Mouse (Mus musculus) inflammation-experienced regulatory T-cells, adult 6 months (primary cell): ENCODE results near the gene Ikbke. TPM values are rescaled to one million over a fixed set of nuclear protein-coding genes. Genes with fewer than 3 reads are reported as not detected.
"Not testable (repeated sequence)": the region's sequence is repeated elsewhere in the genome, so short reads cannot be mapped to it uniquely, and the experiment has no call there.

Source experiments
- ATAC-seq: one replicate; pipeline ENCODE4 v1.8.0; 2017
- polyA plus RNA-seq, 3 experiments: library from polyadenylated mRNA; unstranded; fragments of 100-300 nt; shearing (Covaris generic); gene quantifications; one replicate each; pipeline ENCODE4 v1.2.1; 2017

Ikbke gene
- polyA plus RNA-seq, 3 experiments from 2014 or later, result 58.5 to 121 (median 105) TPM

- ATAC-seq, result no peak
These were observed 2.3 kb upstream of the Ikbke start for GRCm38 (mm10) chr1:131281731-131282130.

GRCm38 (mm10) chr1:131280280-131280679, 874 bp upstream of the Ikbke start:
- peak; percentile 77 for ATAC-seq

GRCm38 (mm10) chr1:131278606-131279455, 575 bp downstream of the Ikbke start:
- peak; percentile 75 for ATAC-seq

GRCm38 (mm10) chr1:131276831-131277230, 2.6 kb downstream of the Ikbke start:
- ATAC-seq, result no peak

- ATAC-seq, result no peak
These were observed 3.8 kb downstream of the Ikbke start for GRCm38 (mm10) chr1:131275577-131275976.

- ATAC-seq, result no peak
These were observed 4.5 kb downstream of the Ikbke start for GRCm38 (mm10) chr1:131274725-131275539.

- ATAC-seq, result peak; percentile 80
These were observed 9.4 kb downstream of the Ikbke start for GRCm38 (mm10) chr1:131269797-131270578.

GRCm38 (mm10) chr1:131268776-131269175, 10.6 kb downstream of the Ikbke start:
- ATAC-seq, result no peak

- no peak for ATAC-seq
These were observed 15.5 kb downstream of the Ikbke start for GRCm38 (mm10) chr1:131263905-131264304.

GRCm38 (mm10) chr1:131260309-131260656, 19.1 kb downstream of the Ikbke start:
- no peak for ATAC-seq

GRCm38 (mm10) chr1:131259632-131260308, 19.6 kb downstream of the Ikbke start:
- no peak for ATAC-seq

- no peak for ATAC-seq
These were observed 22.1 kb downstream of the Ikbke start for GRCm38 (mm10) chr1:131257288-131257687.

GRCm38 (mm10) chr1:131252516-131253250, 26.7 kb downstream of the Ikbke start:
- ATAC-seq, result not testable (repeated sequence)

GRCm38 (mm10) chr1:131246433-131247395, 32.7 kb downstream of the Ikbke start:
- no peak for ATAC-seq

GRCm38 (mm10) chr1:131245926-131246325, 33.5 kb downstream of the Ikbke start:
- ATAC-seq, result peak; percentile 61

- peak; percentile 36 for ATAC-seq
These were observed 34.1 kb downstream of the Ikbke start, which contains the start of gene Rassf5 for GRCm38 (mm10) chr1:131245089-131245856. TSS of gene Rassf5 (minus strand) at chr1:131245258.

- peak; percentile 31 for ATAC-seq
These were observed 34.8 kb downstream of the Ikbke start for GRCm38 (mm10) chr1:131244536-131245088.

GRCm38 (mm10) chr1:131242956-131243355, 36.5 kb downstream of the Ikbke start:
- no peak for ATAC-seq
